Mouse (Mus musculus): ENCODE measurements around the gene Slc35f5.

Gene Slc35f5

DNA sequence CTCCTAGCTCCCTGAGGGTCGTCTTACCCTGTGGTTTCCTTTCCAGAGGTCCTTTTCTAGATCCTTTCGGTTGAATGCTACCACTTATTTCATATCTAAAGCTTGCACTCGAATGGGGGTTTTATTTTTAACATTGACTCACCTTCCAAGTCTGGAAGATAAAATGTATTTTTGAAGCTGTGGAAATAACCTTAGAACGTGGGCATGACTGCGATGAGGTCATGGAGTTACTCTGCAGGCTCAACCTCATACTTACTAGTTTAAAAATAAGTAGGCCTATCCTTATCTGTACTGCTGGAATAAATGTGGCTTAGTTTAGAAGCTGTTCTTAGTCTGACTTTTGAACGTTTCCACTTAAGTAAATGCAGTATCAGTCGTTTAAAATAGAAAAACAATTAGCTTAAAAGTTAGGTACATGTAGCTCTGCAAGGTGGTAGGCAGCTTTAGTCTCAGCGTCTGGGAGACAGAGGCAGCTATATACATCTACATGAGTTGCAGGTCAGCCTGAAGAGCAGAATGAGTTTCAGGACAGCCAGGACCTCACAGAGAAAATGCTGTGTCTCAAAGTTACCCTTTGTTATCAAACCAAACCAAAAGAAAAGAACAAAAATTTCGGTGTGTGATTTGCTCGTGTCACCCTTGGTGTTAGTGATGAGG lies 15.2 kb downstream of the Slc35f5 start:
- DNase-seq (ENCODE audit: low spot score) = no peak

DNA sequence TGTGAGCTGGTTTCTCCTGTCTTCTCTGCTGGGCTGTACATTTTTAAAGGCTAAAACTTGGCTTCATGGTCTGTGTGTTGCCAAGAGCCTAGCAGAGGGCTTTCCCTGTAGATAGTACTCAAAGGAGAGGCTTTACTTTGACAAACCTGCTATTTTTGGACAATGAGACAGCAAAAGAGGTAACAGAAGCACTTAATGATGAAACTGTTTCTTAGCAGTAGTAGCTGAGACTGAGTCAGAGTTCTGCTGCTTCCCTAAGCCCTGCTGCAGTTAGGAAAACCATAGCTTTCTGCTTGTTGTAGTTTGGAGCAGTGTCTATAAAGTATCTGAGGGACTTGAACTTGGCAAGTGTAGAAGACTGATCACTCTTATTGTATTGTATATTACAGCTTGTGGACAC lies 16.6 kb downstream of the Slc35f5 start:
- no peak for DNase-seq (ENCODE audit: low spot score)

GRCm38 (mm10) chr1:125578091-125578490 lies 17.7 kb downstream of the Slc35f5 start:
- no peak for DNase-seq (ENCODE audit: low spot score)

DNA sequence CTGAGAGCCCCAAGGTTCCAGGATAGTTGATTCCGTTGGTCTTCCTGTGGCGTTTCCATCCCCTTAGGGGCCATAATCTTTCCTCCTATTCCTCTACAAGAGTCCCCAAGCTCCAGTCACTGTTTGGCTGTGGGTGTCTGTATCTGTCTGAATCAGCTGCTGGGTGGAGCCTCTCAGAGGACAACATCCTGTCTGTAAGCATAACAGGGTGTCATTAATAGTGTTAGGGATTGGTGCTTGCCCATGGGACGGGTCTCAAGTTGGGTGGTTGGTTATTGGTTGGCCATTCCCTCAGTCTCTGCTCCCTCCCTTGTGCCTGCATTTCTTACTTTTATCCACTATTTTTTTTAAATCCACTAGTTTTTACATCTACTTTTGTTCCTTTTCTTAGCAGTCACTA lies 20.7 kb downstream of the Slc35f5 start:
- DNase-seq (ENCODE audit: low spot score) = no peak

DNA sequence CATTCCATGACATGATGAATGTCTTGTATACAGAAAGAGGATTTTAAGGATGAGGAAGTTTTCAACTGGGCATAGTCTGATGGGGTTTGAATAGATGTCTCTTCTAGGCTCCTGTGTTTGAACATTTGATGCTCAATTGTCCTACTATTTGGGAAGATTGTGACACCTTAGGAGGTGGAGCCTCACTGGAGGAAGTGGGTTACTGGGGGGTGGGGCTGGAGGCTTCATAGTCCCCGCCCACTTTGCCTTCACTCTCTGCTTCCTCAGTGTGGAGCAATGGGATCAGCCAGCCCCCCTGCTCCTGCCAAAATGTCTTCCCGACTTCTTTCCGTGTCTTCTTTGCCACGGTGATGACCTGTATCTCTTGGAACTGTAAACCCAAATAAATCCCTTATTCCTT lies 43.2 kb downstream of the Slc35f5 start:
- no peak for DNase-seq (ENCODE audit: low spot score)

DNA sequence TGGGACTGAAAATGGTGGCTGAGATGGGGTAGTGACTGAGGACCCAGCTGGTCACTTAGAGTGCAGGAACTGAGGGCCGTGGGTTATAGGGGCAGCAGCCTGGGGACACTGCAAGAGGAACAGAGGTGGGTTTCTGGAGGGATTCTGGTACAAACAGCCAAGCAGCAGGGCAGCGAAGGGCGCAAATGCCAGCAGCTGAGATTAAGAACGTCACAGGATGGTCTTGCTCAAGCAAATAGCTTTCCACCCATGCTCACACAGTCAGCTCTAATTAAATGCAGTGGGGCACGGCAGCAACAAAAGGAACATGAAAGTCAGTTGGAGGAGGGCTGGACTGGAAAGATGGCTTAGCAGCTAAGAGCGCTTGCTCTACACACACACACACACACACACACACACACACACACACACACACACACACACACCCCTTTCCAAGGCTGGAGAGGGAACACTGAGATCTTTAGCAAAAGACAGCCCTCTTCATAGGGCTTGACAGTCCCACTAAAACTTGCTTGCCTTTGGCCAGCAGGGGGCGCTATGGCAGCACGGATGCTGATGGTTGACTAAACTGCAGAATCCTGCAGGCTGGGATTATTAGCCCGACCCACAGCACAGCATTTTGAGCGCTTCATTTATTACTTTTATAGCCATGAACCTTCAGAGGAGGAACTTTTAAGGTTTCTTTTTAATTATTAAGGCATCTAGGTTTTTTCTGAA lies 46.9 kb downstream of the Slc35f5 start:
- peak; percentile 97 for DNase-seq (ENCODE audit: low spot score)

- no peak for DNase-seq (ENCODE audit: low spot score)
Observed at GRCm38 (mm10) chr1:125624376-125625076, 64.1 kb downstream of the Slc35f5 start.

- DNase-seq (ENCODE audit: low spot score) = no peak
Observed at GRCm38 (mm10) chr1:125639501-125640253, 79.3 kb downstream of the Slc35f5 start.

- DNase-seq (ENCODE audit: low spot score) = peak; percentile 46
Observed at GRCm38 (mm10) chr1:125643643-125644042, 83.2 kb downstream of the Slc35f5 start.

Measured in testis, postnatal 10 days (tissue).